Mouse (Mus musculus) Muller cell, postnatal 12 days (primary cell): ENCODE results near the gene Ndufa10.
A peak's percentile ranks its signal among the peaks of the same experiment; 100 is the strongest.

Experiments
- DNase-seq: peaks from one replicate; pipeline ENCODE4 v3.0.0-alpha.2; 2015; ENCODE audit errors: inconsistent ontology term

Gene Ndufa10

GRCm38 (mm10) chr1:92431420-92431819 is 42.2 kb downstream of the Ndufa10 start:
- no peak for DNase-seq

GRCm38 (mm10) chr1:92430991-92431390 is 42.7 kb downstream of the Ndufa10 start:
- DNase-seq: no peak

GRCm38 (mm10) chr1:92424714-92425113 is 48.9 kb downstream of the Ndufa10 start:
- DNase-seq: no peak

- no peak for DNase-seq
Measured at GRCm38 (mm10) chr1:92405131-92405530, 68.5 kb downstream of the Ndufa10 start.

GRCm38 (mm10) chr1:92400556-92400955 is 73.1 kb downstream of the Ndufa10 start:
- DNase-seq: no peak

GRCm38 (mm10) chr1:92398601-92399000 is 75.1 kb downstream of the Ndufa10 start:
- no peak for DNase-seq

- peak; percentile 53 for DNase-seq
Measured at GRCm38 (mm10) chr1:92397511-92398051, 76.1 kb downstream of the Ndufa10 start.

GRCm38 (mm10) chr1:92394279-92394678 is 79.4 kb downstream of the Ndufa10 start:
- DNase-seq: no peak

GRCm38 (mm10) chr1:92393166-92393565 is 80.5 kb downstream of the Ndufa10 start:
- DNase-seq: no peak
